ENCODE assay signal across 30 mouse cellular contexts in the genomic region with DNA sequence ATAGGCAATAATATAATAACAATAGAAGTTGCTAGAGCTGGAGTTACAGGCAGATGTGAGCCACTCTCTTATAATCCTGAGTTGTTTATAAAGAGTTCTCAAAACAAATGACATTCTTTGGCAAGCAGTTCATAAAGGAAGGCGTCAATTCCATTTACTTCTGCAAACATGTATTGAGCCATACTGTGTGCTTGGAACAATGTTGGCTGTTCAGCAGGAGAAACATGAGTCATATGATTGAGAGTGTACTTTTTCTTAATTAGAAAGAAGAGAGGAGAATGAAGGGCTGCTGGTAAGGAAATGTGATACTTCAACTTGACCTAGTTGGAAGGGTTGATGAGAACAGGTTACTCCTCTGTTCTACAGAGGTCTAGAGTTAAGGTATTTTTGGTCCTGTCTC. TPM values are rescaled to one million over a fixed set of nuclear protein-coding genes. Genes with fewer than 3 reads are reported as not detected.
DNase-seq lines count a peak whose midpoint lies in the region; ATAC-seq and TF ChIP-seq lines count a peak whose summit lies in the region.
"Had no signal": no experiment of that assay in that cellular context is flagged by ENCODE, and none has a peak within 500 bp of the region (broad histone marks: within the 10 kb centered on the region; RNA-seq: fewer than 3 reads in every experiment).

No protein-coding gene starts in this region.

- no peaks in the 10 kb centered on the region for H3K4me1 ChIP-seq in lung, embryonic 16.5 days (replicated peaks; ENCODE audit: control insufficient read depth, insufficient read depth, low read length)
- peaks cover 8% of the 10 kb centered on the region for H3K4me1 ChIP-seq in lung, adult 2 months (ENCODE audit: control insufficient read depth, insufficient read depth, low read length)
- H3K4me1 ChIP-seq: embryonic facial prominence, embryonic 10.5 days; embryonic facial prominence, embryonic 13.5 days; forebrain, embryonic 10.5 days; forebrain, embryonic 13.5 days; heart, embryonic 10.5 days; heart, embryonic 13.5 days had no signal

- WGBS in lung, embryonic 16.5 days: 31% methylated on average over 1 of the region's 1 CpGs
- 33% methylated on average over 1 of the region's 1 CpGs for WGBS in lung, adult 2 months

- DNase-seq in lung, adult 2 months: no peak
- peak; percentile 46 for DNase-seq in lung, postnatal 36 days
- no peak for DNase-seq in lung, postnatal 14 days
- peak; percentile 20 for DNase-seq in NIH3T3 (ENCODE audit: low read depth)
- DNase-seq in testis, postnatal 10 days (ENCODE audit: low spot score): no peak
- DNase-seq in right cerebral cortex, postnatal 25 days: no peak
- DNase-seq: adrenal gland, adult 8-10 months; adrenal gland, postnatal 25 days; cerebellum, adult 11-12 months; cerebellum, adult 8-10 months; cerebellum, postnatal 10 days; cerebellum, postnatal 36 days; embryo, embryonic 11 days; forebrain, postnatal 0 days; gastrocnemius, postnatal 14 days; heart, adult 18-20 months; heart, postnatal 14 days; heart, postnatal 4 days had no signal

- H3K36me3 ChIP-seq in lung, embryonic 16.5 days (ENCODE audit: control insufficient read depth, insufficient read depth, low read length): no peaks in the 10 kb centered on the region
- H3K36me3 ChIP-seq: embryonic facial prominence, embryonic 10.5 days; embryonic facial prominence, embryonic 13.5 days; forebrain, embryonic 10.5 days; heart, embryonic 10.5 days; heart, embryonic 13.5 days had no signal

- H3K9me3 ChIP-seq in lung, embryonic 16.5 days (ENCODE audit: control insufficient read depth, low read length): peaks cover 10% of the 10 kb centered on the region
- H3K9me3 ChIP-seq: embryonic facial prominence, embryonic 13.5 days had no signal

- H3K27ac ChIP-seq in lung, embryonic 16.5 days (ENCODE audit: low read length): peak overlapping the region; percentile 17; the same call in 1 of the 2 replicates
- H3K27ac ChIP-seq: embryonic facial prominence, embryonic 10.5 days; embryonic facial prominence, embryonic 13.5 days; forebrain, embryonic 10.5 days; forebrain, embryonic 13.5 days; heart, embryonic 10.5 days; heart, embryonic 13.5 days; hindbrain, embryonic 14.5 days; hindbrain, postnatal 0 days had no signal

- no peak overlapping the region for H3K4me2 ChIP-seq in lung, embryonic 16.5 days (ENCODE audit: low read depth, low read length)
- H3K4me2 ChIP-seq: embryonic facial prominence, embryonic 13.5 days; forebrain, embryonic 13.5 days; heart, embryonic 13.5 days; hindbrain, embryonic 14.5 days had no signal

- no peak for TF ChIP-seq POLR2A in lung, adult 2 months (IDR thresholded peaks at IDR 0.05; ENCODE audit: borderline replicate concordance, extremely low read depth, low read depth, low read length)

- no peak overlapping the region for H3K9ac ChIP-seq in lung, embryonic 16.5 days (ENCODE audit: low read length)
- H3K9ac ChIP-seq: embryonic facial prominence, embryonic 13.5 days; forebrain, embryonic 13.5 days; forebrain, postnatal 0 days; heart, embryonic 13.5 days; hindbrain, embryonic 14.5 days had no signal

- peaks cover 3% of the 10 kb centered on the region; the same call in 1 of the 2 replicates for H3K27me3 ChIP-seq in lung, embryonic 16.5 days (ENCODE audit: control insufficient read depth, insufficient read depth, low read depth, low read length)
- H3K27me3 ChIP-seq: forebrain, embryonic 13.5 days had no signal

- no peak for TF ChIP-seq CTCF in lung, adult 2 months (IDR thresholded peaks at IDR 0.05; ENCODE audit: insufficient read depth, low read length)

- ATAC-seq in lung, embryonic 16.5 days (ENCODE audit: low read depth): peak; percentile 67
- ATAC-seq: forebrain, embryonic 13.5 days; forebrain, postnatal 0 days; hindbrain, postnatal 0 days; inflammation-experienced regulatory T-cells, adult 6 months; intestine, embryonic 16.5 days had no signal

- H3K4me3 ChIP-seq in lung, embryonic 16.5 days (ENCODE audit: low read length): no peak overlapping the region
- no peak overlapping the region for H3K4me3 ChIP-seq in lung, adult 2 months (replicated peaks; ENCODE audit: extremely low read depth, low read depth, low read length)
- H3K4me3 ChIP-seq: embryonic facial prominence, embryonic 10.5 days; embryonic facial prominence, embryonic 13.5 days; forebrain, embryonic 10.5 days; forebrain, embryonic 13.5 days; heart, embryonic 10.5 days; heart, embryonic 13.5 days had no signal

RNA-seq across cellular contexts. Expression of gene Nyx, which starts 16.7 kb away (rescaled TPM):
- polyA plus RNA-seq in lung, embryonic 16.5 days (2015; fragmentation: Nextera tagmentation; extraction: Ambion mirVana): 0.09 and 0.10 TPM in 2 replicates
- 0.72 and 0.92 TPM in 2 replicates for polyA plus RNA-seq in lung, adult 2 months (2012; rRNA removed)
- polyA plus RNA-seq: forebrain, embryonic 13.5 days; hindbrain, embryonic 11.5 days had no signal

Comparison
In these comparisons a context has a peak if more than half of its experiments do, and no peak if none do; other contexts are left out.
1. DNase-seq: peak in lung, postnatal 36 days (single experiment) and NIH3T3 (single experiment); none in lung, adult 2 months (single experiment), lung, postnatal 14 days (single experiment), testis, postnatal 10 days (single experiment) and right cerebral cortex, postnatal 25 days (single experiment).